Mouse (Mus musculus): ENCODE data around the gene Olfr433. TPM values are rescaled to one million over a fixed set of nuclear protein-coding genes. Genes with fewer than 3 reads are reported as not detected.
"Not testable (repeated sequence)": the region's sequence is repeated elsewhere in the genome, so short reads cannot be mapped to it uniquely, and the experiment has no call there.

Olfr433 gene
- polyA plus RNA-seq, 1 experiment from 2014 or later = 0.04 TPM

- H3K36me3 ChIP-seq (ENCODE audit: control insufficient read depth, insufficient read depth, low read length); ATAC-seq (ENCODE audit: insufficient read depth, low FRiP score); H3K4me3 ChIP-seq (replicated peaks; ENCODE audit: low read length); H3K4me1 ChIP-seq (ENCODE audit: control insufficient read depth, insufficient read depth, low read length); H3K9me3 ChIP-seq (replicated peaks; ENCODE audit: control insufficient read depth, low read length); H3K9ac ChIP-seq (ENCODE audit: low read length); H3K27me3 ChIP-seq (ENCODE audit: control insufficient read depth, insufficient read depth, low read length); H3K4me2 ChIP-seq (ENCODE audit: low read depth, low read length); H3K27ac ChIP-seq (ENCODE audit: low read length): not testable (repeated sequence)
- WGBS = 61% methylated on average over 6 of the region's 6 CpGs
Measured at GRCm38 (mm10) chr1:174048227-174048626, 7.7 kb downstream of the Olfr433 start.

- Histone ChIP-seq H3K4me2 (ENCODE audit: low read depth, low read length) (no peak within 1 kb of the TSS), H3K9ac (ENCODE audit: low read length) (no peak within 1 kb of the TSS), H3K4me1 (ENCODE audit: control insufficient read depth, insufficient read depth, low read length) (no peaks in the 10 kb centered on the region), H3K27ac (ENCODE audit: low read length) (no peak within 1 kb of the TSS), H3K9me3 (replicated peaks; ENCODE audit: control insufficient read depth, low read length) (no peaks in the 10 kb centered on the region), H3K4me3 (replicated peaks; ENCODE audit: low read length) (no peak within 1 kb of the TSS), H3K36me3 (ENCODE audit: control insufficient read depth, insufficient read depth, low read length) (no peaks in the 10 kb centered on the region), H3K27me3 (ENCODE audit: control insufficient read depth, insufficient read depth, low read length) (no peaks in the 10 kb centered on the region)
- WGBS = 64% methylated on average over 2 of the region's 2 CpGs
- ATAC-seq (ENCODE audit: insufficient read depth, low FRiP score) = no peak
Measured at GRCm38 (mm10) chr1:174048893-174049292, 8.4 kb downstream of the Olfr433 start, which contains the start of gene Olfr432. TSS of gene Olfr432 (plus strand) at chr1:174049205.

GRCm38 (mm10) chr1:174049357-174049756 is 8.9 kb downstream of the Olfr433 start:
- not testable (repeated sequence) for H3K4me3 ChIP-seq (replicated peaks; ENCODE audit: low read length); H3K27me3 ChIP-seq (ENCODE audit: control insufficient read depth, insufficient read depth, low read length); H3K36me3 ChIP-seq (ENCODE audit: control insufficient read depth, insufficient read depth, low read length); H3K27ac ChIP-seq (ENCODE audit: low read length); H3K4me1 ChIP-seq (ENCODE audit: control insufficient read depth, insufficient read depth, low read length); H3K9ac ChIP-seq (ENCODE audit: low read length); H3K9me3 ChIP-seq (replicated peaks; ENCODE audit: control insufficient read depth, low read length); H3K4me2 ChIP-seq (ENCODE audit: low read depth, low read length); ATAC-seq (ENCODE audit: insufficient read depth, low FRiP score)
- WGBS = 45% methylated on average over 4 of the region's 4 CpGs

GRCm38 (mm10) chr1:174050532-174050931 is 10.0 kb downstream of the Olfr433 start:
- Histone ChIP-seq H3K36me3 (ENCODE audit: control insufficient read depth, insufficient read depth, low read length) (no peaks in the 10 kb centered on the region), H3K9ac (ENCODE audit: low read length) (no peak overlapping the region), H3K4me1 (ENCODE audit: control insufficient read depth, insufficient read depth, low read length) (no peaks in the 10 kb centered on the region), H3K9me3 (replicated peaks; ENCODE audit: control insufficient read depth, low read length) (no peaks in the 10 kb centered on the region), H3K27me3 (ENCODE audit: control insufficient read depth, insufficient read depth, low read length) (no peaks in the 10 kb centered on the region), H3K27ac (ENCODE audit: low read length) (no peak overlapping the region), H3K4me3 (replicated peaks; ENCODE audit: low read length) (no peak overlapping the region), H3K4me2 (ENCODE audit: low read depth, low read length) (no peak overlapping the region)
- WGBS = 86% methylated on average over 4 of the region's 4 CpGs
- ATAC-seq (ENCODE audit: insufficient read depth, low FRiP score) = no peak

- Histone ChIP-seq H3K27me3 (ENCODE audit: control insufficient read depth, insufficient read depth, low read length) (no peaks in the 10 kb centered on the region), H3K4me3 (replicated peaks; ENCODE audit: low read length) (no peak overlapping the region), H3K9ac (ENCODE audit: low read length) (no peak overlapping the region), H3K9me3 (replicated peaks; ENCODE audit: control insufficient read depth, low read length) (no peaks in the 10 kb centered on the region), H3K4me1 (ENCODE audit: control insufficient read depth, insufficient read depth, low read length) (no peaks in the 10 kb centered on the region), H3K27ac (ENCODE audit: low read length) (no peak overlapping the region), H3K36me3 (ENCODE audit: control insufficient read depth, insufficient read depth, low read length) (no peaks in the 10 kb centered on the region), H3K4me2 (ENCODE audit: low read depth, low read length) (no peak overlapping the region)
- no peak for ATAC-seq (ENCODE audit: insufficient read depth, low FRiP score)
- 82% methylated on average over 4 of the region's 4 CpGs for WGBS
Measured at GRCm38 (mm10) chr1:174051515-174051914, 11.0 kb downstream of the Olfr433 start.

- no peak for ATAC-seq (ENCODE audit: insufficient read depth, low FRiP score)
- Histone ChIP-seq H3K27ac (ENCODE audit: low read length) (no peak overlapping the region), H3K9me3 (replicated peaks; ENCODE audit: control insufficient read depth, low read length) (no peaks in the 10 kb centered on the region), H3K4me1 (ENCODE audit: control insufficient read depth, insufficient read depth, low read length) (no peaks in the 10 kb centered on the region), H3K36me3 (ENCODE audit: control insufficient read depth, insufficient read depth, low read length) (no peaks in the 10 kb centered on the region), H3K4me3 (replicated peaks; ENCODE audit: low read length) (no peak overlapping the region), H3K27me3 (ENCODE audit: control insufficient read depth, insufficient read depth, low read length) (no peaks in the 10 kb centered on the region), H3K9ac (ENCODE audit: low read length) (no peak overlapping the region), H3K4me2 (ENCODE audit: low read depth, low read length) (no peak overlapping the region)
- WGBS = 82% methylated on average over 5 of the region's 5 CpGs
Measured at GRCm38 (mm10) chr1:174051931-174052536, 11.5 kb downstream of the Olfr433 start.

GRCm38 (mm10) chr1:174052981-174053380 is 12.5 kb downstream of the Olfr433 start:
- Histone ChIP-seq H3K9ac (ENCODE audit: low read length) (no peak overlapping the region), H3K9me3 (replicated peaks; ENCODE audit: control insufficient read depth, low read length) (no peaks in the 10 kb centered on the region), H3K4me3 (replicated peaks; ENCODE audit: low read length) (no peak overlapping the region), H3K36me3 (ENCODE audit: control insufficient read depth, insufficient read depth, low read length) (no peaks in the 10 kb centered on the region), H3K27me3 (ENCODE audit: control insufficient read depth, insufficient read depth, low read length) (no peaks in the 10 kb centered on the region), H3K4me1 (ENCODE audit: control insufficient read depth, insufficient read depth, low read length) (no peaks in the 10 kb centered on the region), H3K27ac (ENCODE audit: low read length) (no peak overlapping the region), H3K4me2 (ENCODE audit: low read depth, low read length) (no peak overlapping the region)
- 71% methylated on average over 3 of the region's 3 CpGs for WGBS
- no peak for ATAC-seq (ENCODE audit: insufficient read depth, low FRiP score)

- Histone ChIP-seq H3K9ac (ENCODE audit: low read length) (no peak overlapping the region), H3K36me3 (ENCODE audit: control insufficient read depth, insufficient read depth, low read length) (no peaks in the 10 kb centered on the region), H3K27me3 (ENCODE audit: control insufficient read depth, insufficient read depth, low read length) (no peaks in the 10 kb centered on the region), H3K4me1 (ENCODE audit: control insufficient read depth, insufficient read depth, low read length) (no peaks in the 10 kb centered on the region), H3K4me2 (ENCODE audit: low read depth, low read length) (no peak overlapping the region), H3K4me3 (replicated peaks; ENCODE audit: low read length) (no peak overlapping the region), H3K27ac (ENCODE audit: low read length) (no peak overlapping the region), H3K9me3 (replicated peaks; ENCODE audit: control insufficient read depth, low read length) (no peaks in the 10 kb centered on the region)
- ATAC-seq (ENCODE audit: insufficient read depth, low FRiP score) = no peak
- 69% methylated on average over 2 of the region's 2 CpGs for WGBS
Measured at GRCm38 (mm10) chr1:174055248-174055647, 14.7 kb downstream of the Olfr433 start.

- Histone ChIP-seq H3K27ac (ENCODE audit: low read length) (no peak within 1 kb of the TSS), H3K4me1 (ENCODE audit: control insufficient read depth, insufficient read depth, low read length) (no peaks in the 10 kb centered on the region), H3K4me3 (replicated peaks; ENCODE audit: low read length) (no peak within 1 kb of the TSS), H3K9ac (ENCODE audit: low read length) (no peak within 1 kb of the TSS), H3K4me2 (ENCODE audit: low read depth, low read length) (no peak within 1 kb of the TSS), H3K9me3 (replicated peaks; ENCODE audit: control insufficient read depth, low read length) (no peaks in the 10 kb centered on the region), H3K36me3 (ENCODE audit: control insufficient read depth, insufficient read depth, low read length) (no peaks in the 10 kb centered on the region), H3K27me3 (ENCODE audit: control insufficient read depth, insufficient read depth, low read length) (no peaks in the 10 kb centered on the region)
- ATAC-seq (ENCODE audit: insufficient read depth, low FRiP score) = no peak
- 84% methylated on average over 3 of the region's 3 CpGs for WGBS
Measured at GRCm38 (mm10) chr1:174066305-174066704, 25.8 kb downstream of the Olfr433 start, which contains the start of gene Olfr430. TSS of gene Olfr430 (plus strand) at chr1:174066605.

All from stomach, embryonic 16.5 days (tissue).